Mouse (Mus musculus) cerebellum, adult 8-10 months (tissue): ENCODE results near the gene 1700028P14Rik.
A peak's percentile ranks its signal among the peaks of the same experiment; 100 is the strongest.
"Not testable (repeated sequence)": the region's sequence is repeated elsewhere in the genome, so short reads cannot be mapped to it uniquely, and the experiment has no call there.

Experiments used
- DNase-seq: peaks from one replicate; pipeline ENCODE4 v3.0.0; 2022

Gene 1700028P14Rik

GRCm38 (mm10) chr19:23652644-23653043 lies at the start of gene 1700028P14Rik:
Gene 1700028P14Rik, minus strand, starts transcription at chr19:23652812.
- peak; percentile 7 for DNase-seq

GRCm38 (mm10) chr19:23699131-23699530 lies 46.5 kb upstream of the 1700028P14Rik start:
- DNase-seq: no peak

- DNase-seq: no peak
These were observed 45.8 kb upstream of the 1700028P14Rik start for GRCm38 (mm10) chr19:23698366-23698765.

- DNase-seq: no peak
These were observed 45.2 kb upstream of the 1700028P14Rik start for GRCm38 (mm10) chr19:23697861-23698260.

DNA sequence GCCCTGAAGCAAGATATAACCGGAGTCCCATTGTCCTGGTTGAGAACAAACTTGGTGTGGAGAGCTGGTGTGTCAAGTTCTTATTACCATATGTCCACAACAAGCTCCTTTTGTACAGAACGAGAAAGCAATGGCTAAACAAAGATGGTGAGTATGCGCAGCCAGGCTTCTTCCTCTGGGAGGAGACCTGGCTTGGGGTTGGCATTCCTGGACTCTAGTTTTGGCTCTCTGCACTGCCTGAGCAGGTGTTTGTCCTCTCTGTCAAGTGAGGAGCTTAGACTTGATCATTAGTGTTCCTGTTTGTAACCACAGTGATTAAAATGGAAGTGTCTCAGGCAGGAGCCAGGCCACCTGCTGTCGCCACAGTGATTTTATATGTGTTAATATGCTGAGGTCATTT lies 41.7 kb upstream of the 1700028P14Rik start:
- DNase-seq: peak; percentile 67

DNA sequence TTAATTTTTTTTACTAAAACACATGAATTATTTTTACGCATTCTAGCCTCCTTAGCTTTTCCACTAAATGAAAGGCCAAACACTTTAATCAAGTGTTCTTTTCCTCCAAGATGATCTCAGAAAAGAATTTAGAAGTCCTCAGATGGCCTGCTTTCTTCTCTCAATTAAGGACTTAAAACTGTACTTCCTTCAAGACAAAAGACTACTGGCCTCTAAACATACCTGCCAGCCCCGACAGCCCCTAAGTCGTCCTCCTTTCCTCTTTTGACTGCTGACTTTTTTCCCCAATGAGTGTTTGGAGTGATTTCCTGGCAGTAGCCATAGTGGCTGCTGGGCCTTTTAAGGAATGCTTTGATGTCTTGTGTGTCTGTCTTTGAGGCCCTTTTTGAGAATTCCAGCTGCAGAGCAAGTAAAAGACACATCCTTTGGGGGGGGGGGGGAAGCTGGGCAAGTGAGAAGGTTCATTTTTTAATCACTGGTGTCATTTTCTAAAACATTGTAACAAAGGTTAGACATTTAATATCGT lies 35.9 kb upstream of the 1700028P14Rik start:
- no peak for DNase-seq

GRCm38 (mm10) chr19:23687296-23688021 lies 34.8 kb upstream of the 1700028P14Rik start, which contains the start of gene Ptar1:
Gene Ptar1, plus strand, starts transcription at chr19:23687429.
- peak; percentile 91 for DNase-seq

DNA sequence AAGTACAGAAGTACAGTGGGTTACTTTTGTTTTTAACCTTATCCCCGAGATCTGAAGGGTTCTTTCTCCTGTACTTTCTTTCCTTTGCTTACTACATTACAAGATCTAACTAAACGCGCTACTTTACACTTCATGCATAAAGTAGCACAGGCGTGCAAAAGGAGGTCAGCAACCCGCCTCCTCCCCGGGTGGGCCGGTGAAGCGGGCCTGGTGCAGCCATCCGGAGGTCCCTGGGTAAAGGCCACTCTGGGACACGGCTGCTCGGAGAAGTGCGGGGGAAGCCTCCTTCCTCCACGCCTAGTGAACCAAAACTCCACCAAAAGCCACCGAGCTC lies 34.3 kb upstream of the 1700028P14Rik start:
- no peak for DNase-seq

DNA sequence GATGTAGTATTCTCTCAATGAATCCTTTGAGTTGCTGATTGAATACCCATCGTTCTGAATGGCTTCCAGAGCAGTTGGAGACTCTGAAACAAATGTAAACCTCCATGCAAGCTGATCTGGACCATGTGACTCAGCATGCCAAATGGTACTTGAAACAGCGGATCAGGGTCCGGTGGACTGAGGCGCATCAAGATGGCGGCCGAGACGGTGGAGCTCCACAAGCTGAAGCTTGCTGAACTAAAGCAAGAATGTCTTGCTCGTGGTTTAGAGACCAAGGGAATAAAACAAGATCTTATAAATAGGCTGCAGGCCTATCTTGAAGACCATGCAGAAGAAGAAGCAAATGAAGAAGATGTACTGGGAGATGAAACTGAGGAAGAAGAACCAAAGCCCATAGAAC lies 23.0 kb upstream of the 1700028P14Rik start:
- DNase-seq: not testable (repeated sequence)

DNA sequence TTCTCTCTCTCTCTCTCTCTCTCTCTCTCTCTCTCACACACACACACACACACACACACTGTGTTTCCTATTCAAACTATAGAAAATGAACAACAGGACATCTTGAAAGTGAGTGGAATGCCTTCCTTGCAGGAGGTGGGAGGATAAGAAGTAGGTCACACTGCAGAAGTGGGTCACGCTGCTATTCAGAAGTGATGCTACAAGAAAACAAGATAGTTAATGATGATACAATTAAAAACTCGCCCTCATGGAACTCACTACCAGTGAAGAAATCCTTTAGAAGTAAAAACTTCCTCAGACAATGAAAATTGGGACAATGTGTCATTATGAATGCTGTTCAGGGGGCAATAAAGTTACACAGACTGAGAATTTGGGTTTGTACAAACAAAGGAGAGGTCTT lies 20.4 kb upstream of the 1700028P14Rik start:
- DNase-seq: no peak

DNA sequence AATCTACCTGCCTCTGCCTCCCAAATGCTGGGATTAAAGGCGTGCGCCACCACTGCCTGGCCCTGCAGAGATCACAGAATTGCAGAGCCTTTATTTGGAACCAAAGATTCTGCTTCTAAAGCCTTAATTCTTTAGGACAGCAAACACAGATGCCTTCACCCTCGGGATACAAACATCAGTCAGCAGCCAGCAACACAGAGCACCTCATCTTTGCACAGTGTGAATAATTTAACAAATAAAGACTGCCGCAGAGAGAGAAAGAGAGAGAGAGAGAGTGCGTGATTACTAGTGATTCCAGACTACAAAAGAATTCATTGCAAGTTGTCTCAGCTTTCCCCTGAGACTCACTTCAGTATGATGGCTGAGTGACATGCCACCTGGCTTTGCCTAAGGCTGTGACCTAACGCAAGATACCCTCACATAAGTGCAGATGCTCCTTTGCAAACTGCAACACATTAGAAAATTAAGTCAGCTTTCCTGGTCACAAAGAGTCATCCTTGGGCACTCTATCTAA lies 15.6 kb upstream of the 1700028P14Rik start:
- no peak for DNase-seq

DNA sequence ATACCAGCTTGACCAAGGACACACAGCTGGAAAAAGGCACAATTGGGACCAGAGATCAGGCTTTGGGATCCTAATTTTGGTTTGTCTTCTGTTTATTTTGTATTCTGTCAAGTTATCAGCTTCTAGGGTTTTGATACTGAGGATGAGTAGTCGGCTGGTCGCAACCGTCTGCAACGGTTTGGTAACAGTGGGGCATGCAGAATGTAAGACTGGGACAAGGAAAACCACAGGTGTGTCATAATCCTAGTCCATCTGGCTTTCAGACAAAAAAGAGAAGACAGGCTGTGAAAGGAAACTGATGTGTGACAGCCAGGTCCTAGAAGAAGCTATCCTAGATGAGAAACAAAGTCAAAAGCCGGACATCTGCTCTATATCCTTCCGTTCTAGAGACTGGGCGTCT lies 11.5 kb upstream of the 1700028P14Rik start:
- DNase-seq: no peak

DNA sequence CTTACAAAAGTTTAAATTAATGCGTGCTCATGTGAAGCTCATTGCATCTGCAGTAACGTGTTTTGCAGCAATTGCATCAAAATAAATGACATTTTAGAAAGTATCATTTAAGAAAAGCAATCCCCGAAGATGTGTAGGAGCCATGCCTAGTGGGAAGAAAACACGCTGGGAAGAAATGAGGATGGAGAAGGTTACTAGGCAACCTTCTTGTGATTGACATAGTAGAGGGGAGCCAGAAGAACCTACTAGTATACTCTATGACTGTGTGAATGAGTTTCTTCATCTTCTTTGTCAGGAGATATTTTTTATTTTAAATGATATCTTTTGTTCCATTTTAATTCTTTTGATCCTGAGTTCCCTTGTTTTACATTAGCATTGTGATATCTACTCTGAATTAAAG lies 5.7 kb upstream of the 1700028P14Rik start:
- no peak for DNase-seq

DNA sequence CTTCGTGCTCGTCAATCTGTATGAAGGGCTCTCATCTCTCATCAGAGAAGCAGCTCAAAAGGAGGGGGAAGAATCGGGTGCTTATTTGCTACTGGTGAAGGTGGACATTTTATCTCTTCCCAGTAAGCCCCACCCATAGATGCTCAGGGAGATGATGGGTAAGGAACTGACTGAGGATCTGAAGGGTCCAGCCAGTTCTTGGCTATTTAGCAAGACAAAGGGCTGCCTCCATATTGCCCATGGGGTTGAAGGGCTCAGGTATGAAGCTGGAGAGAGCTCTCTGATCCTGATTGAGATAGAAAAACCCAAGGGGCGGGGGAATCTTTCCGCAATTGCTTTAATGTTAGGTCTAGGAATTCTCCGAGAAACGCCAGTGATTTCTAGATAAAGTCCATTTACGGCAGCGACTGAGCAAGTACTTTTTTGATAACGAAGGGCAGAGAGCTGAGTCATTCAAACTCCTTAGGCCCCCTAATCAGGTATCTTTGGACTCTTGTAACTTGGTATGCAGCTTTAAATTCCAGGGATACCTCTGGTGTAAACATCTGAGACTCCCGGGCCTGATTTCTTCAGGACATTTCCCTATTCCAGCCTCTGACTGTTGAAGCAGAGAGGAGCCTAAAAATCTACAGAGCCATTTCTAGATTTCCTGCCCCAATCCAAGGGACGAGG lies 4.8 kb upstream of the 1700028P14Rik start:
- DNase-seq: no peak

GRCm38 (mm10) chr19:23653154-23653553 lies 542 bp upstream of the 1700028P14Rik start:
- DNase-seq: no peak

GRCm38 (mm10) chr19:23647308-23647707 lies 5.3 kb downstream of the 1700028P14Rik start:
- DNase-seq: no peak

DNA sequence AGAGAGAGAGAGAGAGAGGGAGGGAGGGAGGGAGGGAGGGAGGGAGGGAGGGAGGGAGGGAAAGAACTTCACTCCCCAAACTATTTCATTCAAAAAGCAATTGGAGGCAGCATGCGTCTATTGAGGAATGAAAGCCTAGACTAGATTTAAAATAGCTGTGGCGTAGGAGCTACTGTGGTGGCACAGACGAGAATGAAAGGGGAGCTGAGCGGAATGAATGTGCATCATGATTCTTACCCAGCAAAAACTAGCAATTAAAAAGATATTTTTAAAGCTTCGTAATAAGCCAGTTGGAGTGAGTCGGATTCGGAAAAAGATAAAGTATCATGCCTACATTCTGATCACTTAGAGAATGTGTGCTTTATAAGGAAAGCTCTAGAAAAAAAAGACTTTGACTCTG lies 7.3 kb downstream of the 1700028P14Rik start:
- DNase-seq: no peak

- DNase-seq: no peak
These were observed 8.8 kb downstream of the 1700028P14Rik start for GRCm38 (mm10) chr19:23643819-23644218.

- DNase-seq: no peak
These were observed 15.8 kb downstream of the 1700028P14Rik start for GRCm38 (mm10) chr19:23636786-23637185.

DNA sequence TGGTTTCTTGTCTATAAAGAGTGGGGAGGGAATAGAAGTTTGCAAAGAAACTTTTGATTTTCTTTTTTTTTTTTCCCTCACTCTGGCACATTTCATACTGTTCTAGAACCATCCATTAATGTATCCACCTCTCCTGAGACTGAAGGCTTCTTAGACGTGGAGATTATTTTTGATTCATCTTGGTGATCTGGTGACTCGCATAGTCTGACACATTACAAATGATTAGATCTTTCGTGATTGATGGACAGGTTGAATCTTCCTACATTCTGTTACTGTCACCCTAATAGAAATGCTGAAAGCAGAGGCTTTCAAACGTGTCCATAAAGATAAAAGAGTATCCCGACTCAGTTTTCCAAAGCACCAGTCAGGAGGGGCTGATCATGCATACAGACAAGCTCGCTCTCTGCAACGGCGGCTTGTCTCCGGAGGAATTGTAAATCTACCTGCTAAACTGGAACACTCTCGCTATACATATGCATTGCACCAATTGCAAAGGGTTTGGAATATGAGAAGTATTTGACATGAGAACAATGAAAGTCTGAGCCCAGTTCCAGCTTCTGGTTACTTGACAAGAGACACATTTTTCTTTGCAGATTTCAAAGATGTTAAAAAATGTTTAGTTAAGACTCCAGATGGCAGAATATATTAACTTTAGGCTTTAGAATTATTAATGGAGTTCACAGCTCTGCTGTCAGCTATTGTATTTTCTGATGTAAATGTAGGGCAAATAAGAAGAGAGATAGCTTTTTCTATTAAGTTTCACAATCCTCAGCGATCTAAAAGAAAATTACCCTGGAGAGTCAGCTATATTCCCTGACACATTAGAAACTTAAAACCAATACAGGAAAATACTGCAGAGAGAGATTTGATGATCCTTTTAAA lies 20.8 kb downstream of the 1700028P14Rik start:
- DNase-seq: no peak

DNA sequence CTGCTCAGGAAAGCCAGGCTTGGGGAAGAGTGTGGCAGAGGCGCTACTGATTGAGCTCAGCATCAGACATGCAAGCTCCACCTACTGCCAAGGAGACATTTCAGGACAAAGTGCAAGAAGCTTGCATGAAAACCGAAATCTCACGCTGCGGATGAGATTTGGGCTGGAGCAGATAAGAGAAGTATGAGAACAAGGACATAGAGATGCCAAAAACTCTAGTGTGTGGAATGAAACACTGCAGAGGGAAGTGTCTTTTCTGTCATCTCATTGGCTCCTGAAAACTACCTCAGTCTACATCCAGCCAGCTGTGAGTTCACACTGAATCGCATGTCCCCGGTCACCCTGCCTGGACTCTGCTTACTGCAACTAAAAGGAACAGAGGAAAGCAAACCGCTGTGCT lies 38.3 kb downstream of the 1700028P14Rik start:
- DNase-seq: no peak

DNA sequence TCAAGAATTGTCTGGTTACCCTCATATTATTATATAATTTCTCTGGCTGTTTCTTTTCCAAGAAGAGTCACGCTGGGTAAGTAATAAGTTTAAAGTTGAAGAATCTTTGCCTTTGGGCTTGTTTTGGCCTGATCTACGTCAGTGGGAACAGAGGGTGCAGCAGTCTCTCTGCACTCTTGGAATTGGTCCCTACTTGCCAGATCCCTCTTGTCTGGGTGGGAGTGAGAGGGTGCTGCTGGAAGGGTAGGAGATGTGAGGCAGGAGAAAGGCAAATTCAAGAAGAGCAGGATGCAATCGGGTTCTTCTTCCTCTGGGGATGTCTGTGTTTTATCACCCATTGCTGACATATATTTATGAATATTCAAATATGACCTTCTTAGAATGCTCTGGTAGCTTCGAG lies 42.9 kb downstream of the 1700028P14Rik start:
- DNase-seq: no peak

GRCm38 (mm10) chr19:23607951-23608350 lies 44.7 kb downstream of the 1700028P14Rik start:
- no peak for DNase-seq
